Mouse (Mus musculus) midbrain, postnatal 0 days (tissue): ENCODE results near the gene Ecsit. TPM values are rescaled to one million over a fixed set of nuclear protein-coding genes. Genes with fewer than 3 reads are reported as not detected.

ENCODE experiments used
- ATAC-seq: fragments of 200-750 bp; cut with Nextera tagmentation; 2 replicates; pipeline ENCODE4 v1.8.0; 2017; ENCODE audit warnings: moderate number of reproducible peaks, mild to moderate bottlenecking, moderate TSS enrichment, moderate library complexity; ENCODE audit not compliant: low FRiP score
- DNase-seq: peaks from one replicate; pipeline ENCODE4 v3.0.0-alpha.2; 2015; ENCODE audit warnings: low spot score
- H3K27ac ChIP-seq: fragments of 300-500 bp; sonication (generic); 2 replicates; pipeline ENCODE4 v1.5.1; 2014; ENCODE audit warnings: low read depth, mild to moderate bottlenecking, low read length, mixed read lengths
- H3K27me3 ChIP-seq: fragments of 300-500 bp; sonication (generic); 2 replicates; pipeline ENCODE4 v1.6.1; 2014; ENCODE audit warnings: low read length, control low read depth, mixed read lengths; ENCODE audit not compliant: insufficient read depth
- H3K36me3 ChIP-seq: fragments of 300-500 bp; sonication (generic); 2 replicates; pipeline ENCODE4 v1.6.1; 2014; ENCODE audit warnings: low read length, control low read depth, mixed read lengths; ENCODE audit not compliant: insufficient read depth
- H3K4me1 ChIP-seq: fragments of 300-500 bp; sonication (generic); 2 replicates; pipeline ENCODE4 v1.6.1; 2014; ENCODE audit warnings: mild to moderate bottlenecking, control low read depth, antibody characterized with exemption, low read length, mixed read lengths; ENCODE audit not compliant: insufficient read depth
- H3K4me2 ChIP-seq: fragments of 300-500 bp; sonication (generic); 2 replicates; pipeline ENCODE4 v1.6.1; 2014; ENCODE audit warnings: low read depth, mild to moderate bottlenecking, low read length, mixed read lengths; ENCODE audit not compliant: poor library complexity, severe bottlenecking
- H3K4me3 ChIP-seq: fragments of 300-500 bp; sonication (generic); 2 replicates; pipeline ENCODE4 v1.5.1; 2014; ENCODE audit warnings: low read depth, mild to moderate bottlenecking, low read length, moderate library complexity
- H3K9ac ChIP-seq: fragments of 300-500 bp; sonication (generic); replicated peaks from 2 replicates; pipeline ENCODE4 v1.6.1; 2014; ENCODE audit warnings: mild to moderate bottlenecking, low read length, moderate library complexity, mixed read lengths; ENCODE audit not compliant: poor library complexity, severe bottlenecking
- H3K9me3 ChIP-seq: fragments of 300-500 bp; sonication (generic); 2 replicates; pipeline ENCODE4 v1.6.1; 2016; ENCODE audit warnings: low read length, control low read depth
- CTCF ChIP-seq: IDR thresholded peaks from 2 replicates; pipeline ENCODE4 v1.5.1; 2016; ENCODE audit warnings: antibody characterized with exemption, mild to moderate bottlenecking
- WGBS: fragments of 180-500 bp; shearing (Covaris S2); extraction: QIAGEN DNeasy Blood & Tissue Kit; methylation state at CpG from one replicate; pipeline ENCODE4 v1.1.7; 2014; 5-methylcytosine and 5-hydroxymethylcytosine counted together
- polyA plus RNA-seq: library from polyadenylated mRNA; unstranded; fragments of >200 nt; fragmentation: Nextera tagmentation; extraction: Ambion mirVana; gene quantifications from 2 replicates; pipeline ENCODE4 v1.2.1, GENCODE M21; 2015
- total RNA-seq: library from RNA; depleted of rRNA; stranded (reverse); fragments of >200 nt; gene quantifications from 2 replicates; pipeline ENCODE4 v1.2.3, GENCODE M21; 2014

Gene Ecsit
- total and polyA plus RNA-seq, 2 experiments from 2014 or later = 55.0 to 56.3 TPM

DNA sequence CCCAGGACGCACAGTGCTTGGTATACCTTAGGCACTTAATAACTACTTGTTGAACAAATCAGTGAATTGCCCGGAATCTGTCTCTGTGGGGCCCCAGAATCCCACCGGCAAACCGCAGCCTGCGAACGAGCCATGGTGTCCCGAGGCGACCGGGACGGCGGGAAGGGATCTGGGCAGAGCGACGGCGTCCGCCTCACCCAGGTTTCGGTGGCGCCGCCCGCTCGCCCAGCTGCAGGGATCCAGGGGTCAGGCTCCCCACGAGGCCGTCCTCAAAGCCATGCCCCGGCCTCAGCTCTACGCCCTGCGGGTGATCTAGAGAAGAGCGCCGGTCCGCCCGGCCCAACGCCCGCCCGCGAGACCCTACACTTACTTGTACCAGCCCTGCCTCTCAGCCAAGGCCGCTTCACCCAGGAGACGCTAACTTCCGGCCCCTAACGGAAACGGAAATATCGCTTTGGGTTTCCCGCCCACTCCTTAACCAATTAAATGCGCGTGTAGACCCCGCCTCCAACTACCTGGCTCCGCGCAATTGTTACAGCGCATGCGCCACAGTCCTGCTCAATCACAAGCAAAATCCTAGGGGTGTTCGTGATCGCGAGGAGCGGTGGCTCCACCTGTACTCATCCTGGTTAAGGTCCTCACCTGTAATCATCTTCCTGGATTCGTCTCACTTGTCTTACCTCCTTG lies 31.6 kb upstream of the Ecsit start, which contains the start of gene Elof1:
Gene Elof1 (minus strand): TSS at position 433 of the 687 bp plus-strand sequence.
- peaks cover 19% of the 10 kb centered on the region for H3K36me3 ChIP-seq
- no peaks in the 10 kb centered on the region for H3K9me3 ChIP-seq
- peak within 1 kb of the TSS; percentile 93 for H3K4me3 ChIP-seq
- TF ChIP-seq CTCF = no peak; the same call in 1 of the 2 replicates
- under 1% methylated on average over 52 of the region's 52 CpGs for WGBS
- peak within 1 kb of the TSS; percentile 69 for H3K4me2 ChIP-seq
- ATAC-seq (peak; percentile 91), DNase-seq (peak; percentile 99)
- peak within 1 kb of the TSS; percentile 81 for H3K9ac ChIP-seq
- peak within 1 kb of the TSS; percentile 74 for H3K27ac ChIP-seq
- H3K27me3 ChIP-seq = no peaks in the 10 kb centered on the region
- H3K4me1 ChIP-seq = peaks cover 6% of the 10 kb centered on the region; the same call in 1 of the 2 replicates

GRCm38 (mm10) chr9:22116086-22116485 lies 30.8 kb upstream of the Ecsit start:
- Histone ChIP-seq H3K9ac (peak overlapping the region; percentile 81), H3K27me3 (no peaks in the 10 kb centered on the region), H3K36me3 (peaks cover 24% of the 10 kb centered on the region), H3K27ac (0 out of 2 replicates have a peak overlapping the region, but pooled peaks have one; percentile 62), H3K4me3 (peak overlapping the region; percentile 93), H3K4me1 (peaks cover 6% of the 10 kb centered on the region; the same call in 1 of the 2 replicates), H3K9me3 (no peaks in the 10 kb centered on the region), H3K4me2 (peak overlapping the region; percentile 69)
- ATAC-seq (no peak), DNase-seq (peak; percentile 50)
- WGBS = 17% methylated on average over 15 of the region's 15 CpGs
- no peak for TF ChIP-seq CTCF

DNA sequence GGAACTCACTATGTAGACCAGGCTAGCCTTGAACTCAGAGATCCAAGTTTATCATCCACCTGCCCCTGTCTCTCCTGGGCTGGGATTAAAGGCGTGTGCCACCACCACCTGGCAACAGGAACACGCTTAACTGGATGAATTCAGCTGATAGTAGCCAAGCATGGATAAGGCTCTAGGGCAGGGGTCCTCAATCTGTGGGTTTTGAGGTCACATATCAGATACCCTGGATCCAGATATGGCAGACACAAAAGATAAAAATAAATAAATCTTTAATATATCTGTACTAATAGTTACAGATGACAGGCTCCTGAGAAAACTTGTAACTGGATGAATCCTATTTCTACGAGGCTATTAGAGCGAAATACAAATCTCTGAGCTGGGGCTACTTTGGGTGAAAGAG lies 30.4 kb upstream of the Ecsit start:
- Histone ChIP-seq H3K27me3 (no peaks in the 10 kb centered on the region), H3K27ac (no peak overlapping the region), H3K4me1 (peaks cover 6% of the 10 kb centered on the region; the same call in 1 of the 2 replicates), H3K9me3 (no peaks in the 10 kb centered on the region), H3K36me3 (peaks cover 28% of the 10 kb centered on the region), H3K9ac (peak overlapping the region; percentile 81; the same call in 1 of the 2 replicates), H3K4me3 (peak overlapping the region; percentile 93), H3K4me2 (peak overlapping the region; percentile 69)
- 90% methylated on average over 4 of the region's 4 CpGs for WGBS
- no peak for TF ChIP-seq CTCF
- DNase-seq = no peak
- no peak for ATAC-seq

DNA sequence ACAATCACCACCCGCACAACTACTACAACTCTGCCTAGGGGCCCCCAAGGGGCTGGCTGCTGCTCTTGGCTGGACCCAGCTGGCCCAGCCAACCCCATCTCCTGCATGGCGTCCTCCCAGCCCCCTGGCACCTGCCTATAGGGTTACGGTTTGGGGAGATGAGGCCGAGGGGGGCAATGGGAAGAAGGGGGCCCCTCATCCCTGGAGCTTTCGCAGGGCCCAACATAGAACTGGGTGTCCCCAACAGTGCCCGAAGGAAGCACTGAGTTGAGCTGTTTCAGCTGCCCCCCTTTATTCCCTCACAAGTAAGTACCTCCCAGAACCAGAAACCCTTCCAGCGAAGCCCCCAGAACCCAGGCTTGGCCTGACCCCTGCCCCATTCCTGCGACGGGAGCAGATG lies 23.0 kb upstream of the Ecsit start:
- WGBS = 89% methylated on average over 9 of the region's 9 CpGs
- H3K9ac ChIP-seq = no peak overlapping the region
- no peak for TF ChIP-seq CTCF
- H3K9me3 ChIP-seq = no peaks in the 10 kb centered on the region
- peaks cover 26% of the 10 kb centered on the region for H3K36me3 ChIP-seq
- H3K4me3 ChIP-seq = no peak overlapping the region
- H3K27me3 ChIP-seq = no peaks in the 10 kb centered on the region
- no peak for ATAC-seq
- no peaks in the 10 kb centered on the region for H3K4me1 ChIP-seq
- H3K27ac ChIP-seq = no peak overlapping the region
- DNase-seq = no peak
- no peak overlapping the region for H3K4me2 ChIP-seq

DNA sequence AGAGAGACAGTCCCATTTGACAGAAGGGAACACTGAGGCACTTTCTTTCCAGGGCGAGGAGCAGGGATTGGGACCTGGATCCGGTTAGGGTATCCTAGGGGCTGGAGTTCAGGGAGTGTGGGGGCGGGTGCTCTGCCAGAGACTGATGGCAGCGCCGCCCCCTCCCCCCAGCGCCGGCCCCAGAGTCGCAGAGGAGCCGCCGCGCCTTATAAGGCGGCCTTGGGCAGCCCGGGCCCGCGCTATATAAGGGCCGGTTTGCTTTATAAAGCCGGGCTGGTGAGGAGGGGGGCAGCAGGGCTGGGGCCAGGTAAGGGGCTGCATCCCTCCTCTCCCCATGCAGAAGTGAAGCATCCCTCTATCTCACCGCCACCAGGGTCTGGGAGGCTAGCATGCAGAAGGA lies 14.7 kb upstream of the Ecsit start:
- Histone ChIP-seq H3K4me1 (no peaks in the 10 kb centered on the region), H3K9ac (no peak overlapping the region), H3K27me3 (peaks cover 30% of the 10 kb centered on the region), H3K27ac (no peak overlapping the region), H3K4me2 (no peak overlapping the region; the same call in 1 of the 2 replicates), H3K9me3 (no peaks in the 10 kb centered on the region), H3K36me3 (no peaks in the 10 kb centered on the region), H3K4me3 (no peak overlapping the region)
- ATAC-seq (no peak), DNase-seq (no peak)
- 5% methylated on average over 18 of the region's 18 CpGs for WGBS
- TF ChIP-seq CTCF = no peak

GRCm38 (mm10) chr9:22098993-22099696 lies 13.9 kb upstream of the Ecsit start, which contains the start of gene Cnn1:
TSS of gene Cnn1 (plus strand) at chr9:22099216.
- Histone ChIP-seq H3K9ac (no peak within 1 kb of the TSS), H3K27me3 (peaks cover 30% of the 10 kb centered on the region), H3K9me3 (no peaks in the 10 kb centered on the region), H3K27ac (no peak within 1 kb of the TSS), H3K36me3 (no peaks in the 10 kb centered on the region), H3K4me2 (no peak within 1 kb of the TSS; the same call in 1 of the 2 replicates), H3K4me3 (no peak within 1 kb of the TSS), H3K4me1 (no peaks in the 10 kb centered on the region)
- ATAC-seq (no peak), DNase-seq (no peak)
- 12% methylated on average over 14 of the region's 14 CpGs for WGBS
- no peak for TF ChIP-seq CTCF
